Mouse (Mus musculus) splenic B cell, adult 2 months (primary cell): Measurements from ENCODE around the gene Itpr2.

ENCODE experiments used
- DNase-seq: peaks from one replicate; pipeline ENCODE4 v3.0.0-alpha.2; 2011; ENCODE audit warnings: low read depth, low spot score
- H3K27me3 ChIP-seq: 2 replicates; pipeline ENCODE4 v1.6.1; 2012; ENCODE audit warnings: mild to moderate bottlenecking, low read length, moderate library complexity, mixed read lengths; ENCODE audit not compliant: control insufficient read depth, poor library complexity, insufficient read depth, severe bottlenecking
- H3K36me3 ChIP-seq: 2 replicates; pipeline ENCODE4 v1.6.1; 2012; ENCODE audit warnings: mild to moderate bottlenecking, low read length, moderate library complexity, mixed read lengths; ENCODE audit not compliant: control insufficient read depth, poor library complexity, insufficient read depth, severe bottlenecking

Gene Itpr2

GRCm38 (mm10) chr6:146497866-146498265 is 4.2 kb downstream of the Itpr2 start:
- Histone ChIP-seq H3K36me3 (no peaks in the 10 kb centered on the region), H3K27me3 (no peaks in the 10 kb centered on the region)
- no peak for DNase-seq

- no peaks in the 10 kb centered on the region for H3K36me3 ChIP-seq
- no peak for DNase-seq
- no peaks in the 10 kb centered on the region for H3K27me3 ChIP-seq
Measured at GRCm38 (mm10) chr6:146497435-146497834, 4.6 kb downstream of the Itpr2 start.

- no peaks in the 10 kb centered on the region for H3K27me3 ChIP-seq
- no peaks in the 10 kb centered on the region for H3K36me3 ChIP-seq
- DNase-seq: no peak
Measured at GRCm38 (mm10) chr6:146491680-146492079, 10.3 kb downstream of the Itpr2 start.

- DNase-seq: peak; percentile 63
- no peaks in the 10 kb centered on the region for H3K36me3 ChIP-seq
- H3K27me3 ChIP-seq: no peaks in the 10 kb centered on the region
Measured at GRCm38 (mm10) chr6:146490416-146490960, 11.5 kb downstream of the Itpr2 start.

GRCm38 (mm10) chr6:146489841-146490240 is 12.2 kb downstream of the Itpr2 start:
- no peak for DNase-seq
- Histone ChIP-seq H3K27me3 (no peaks in the 10 kb centered on the region), H3K36me3 (no peaks in the 10 kb centered on the region)

- Histone ChIP-seq H3K27me3 (no peaks in the 10 kb centered on the region), H3K36me3 (0 out of 2 replicates have a peak, but pooled peaks cover 2% of the 10 kb centered on the region)
- DNase-seq: no peak
Measured at GRCm38 (mm10) chr6:146488749-146489148, 13.3 kb downstream of the Itpr2 start.

GRCm38 (mm10) chr6:146487079-146487478 is 14.9 kb downstream of the Itpr2 start:
- DNase-seq: no peak
- Histone ChIP-seq H3K36me3 (0 out of 2 replicates have a peak, but pooled peaks cover 2% of the 10 kb centered on the region), H3K27me3 (no peaks in the 10 kb centered on the region)

- no peak for DNase-seq
- H3K36me3 ChIP-seq: 0 out of 2 replicates have a peak, but pooled peaks cover 2% of the 10 kb centered on the region
Measured at GRCm38 (mm10) chr6:146486073-146486472, 15.9 kb downstream of the Itpr2 start.

GRCm38 (mm10) chr6:146481441-146481840 is 20.6 kb downstream of the Itpr2 start:
- Histone ChIP-seq H3K36me3 (0 out of 2 replicates have a peak, but pooled peaks cover 2% of the 10 kb centered on the region), H3K27me3 (no peaks in the 10 kb centered on the region)
- peak; percentile 24 for DNase-seq

More at GRCm38 (mm10) chr6:146486073-146486472, 15.9 kb downstream of the Itpr2 start:
- no peaks in the 10 kb centered on the region for H3K27me3 ChIP-seq

GRCm38 (mm10) chr6:146480925-146481324 is 21.1 kb downstream of the Itpr2 start:
- no peaks in the 10 kb centered on the region for H3K27me3 ChIP-seq
- DNase-seq: no peak
- 0 out of 2 replicates have a peak, but pooled peaks cover 2% of the 10 kb centered on the region for H3K36me3 ChIP-seq

- 0 out of 2 replicates have a peak, but pooled peaks cover 2% of the 10 kb centered on the region for H3K36me3 ChIP-seq
- no peaks in the 10 kb centered on the region for H3K27me3 ChIP-seq
- DNase-seq: peak; percentile 27
Measured at GRCm38 (mm10) chr6:146478888-146479683, 22.9 kb downstream of the Itpr2 start.

- no peaks in the 10 kb centered on the region for H3K27me3 ChIP-seq
- DNase-seq: no peak
- peaks cover 11% of the 10 kb centered on the region for H3K36me3 ChIP-seq
Measured at GRCm38 (mm10) chr6:146476865-146477264, 25.2 kb downstream of the Itpr2 start.

- H3K36me3 ChIP-seq: peaks cover 11% of the 10 kb centered on the region
- no peaks in the 10 kb centered on the region for H3K27me3 ChIP-seq
- no peak for DNase-seq
Measured at GRCm38 (mm10) chr6:146474166-146474565, 27.9 kb downstream of the Itpr2 start.

- Histone ChIP-seq H3K27me3 (no peaks in the 10 kb centered on the region), H3K36me3 (peaks cover 11% of the 10 kb centered on the region)
- DNase-seq: no peak
Measured at GRCm38 (mm10) chr6:146473216-146473955, 28.6 kb downstream of the Itpr2 start.

GRCm38 (mm10) chr6:146470378-146470777 is 31.6 kb downstream of the Itpr2 start:
- Histone ChIP-seq H3K27me3 (no peaks in the 10 kb centered on the region), H3K36me3 (peaks cover 18% of the 10 kb centered on the region)
- no peak for DNase-seq
